Mouse (Mus musculus): ENCODE measurements around the gene Spred2. TPM values are rescaled to one million over a fixed set of nuclear protein-coding genes. Genes with fewer than 3 reads are reported as not detected.
A peak's percentile ranks its signal among the peaks of the same experiment; 100 is the strongest.

The Spred2 gene
- polyA plus RNA-seq, 1 experiment from 2014 or later, result 3.5 TPM

GRCm38 (mm10) chr11:19890700-19891406 lies 33.3 kb upstream of the Spred2 start:
- ATAC-seq (ENCODE audit: low FRiP score, low TSS enrichment), result no peak
- no peak overlapping the region for H3K4me2 ChIP-seq (replicated peaks; ENCODE audit: low read depth)

GRCm38 (mm10) chr11:19893233-19893632 lies 30.9 kb upstream of the Spred2 start:
- WGBS, result 90% methylated on average over 3 of the region's 3 CpGs
- TF ChIP-seq CTCF (IDR thresholded peaks at IDR 0.05; ENCODE audit: low read depth) (no peak), EP300 (optimal IDR thresholded peaks at IDR 0.05) (no peak)
- H3K4me2 ChIP-seq (replicated peaks; ENCODE audit: low read depth), result no peak overlapping the region
- no peak for ATAC-seq (ENCODE audit: low FRiP score, low TSS enrichment)
- DNase-seq (ENCODE audit: low spot score), result no peak
- no peak overlapping the region for H3K4me3 ChIP-seq (ENCODE audit: low read depth, low read length)
- H3K4me1 ChIP-seq (replicated peaks; ENCODE audit: control insufficient read depth, insufficient read depth), result no peaks in the 10 kb centered on the region
- no peaks in the 10 kb centered on the region for H3K27me3 ChIP-seq (ENCODE audit: control insufficient read depth, insufficient read depth, low read length)
- no peaks in the 10 kb centered on the region for H3K36me3 ChIP-seq (ENCODE audit: control insufficient read depth, insufficient read depth, low read length)
- no peak overlapping the region for H3K9ac ChIP-seq (ENCODE audit: low read length)
- no peak overlapping the region for H3K27ac ChIP-seq (replicated peaks)
- no peaks in the 10 kb centered on the region for H3K9me3 ChIP-seq (ENCODE audit: control insufficient read depth, low read length)

More at GRCm38 (mm10) chr11:19890700-19891406, 33.3 kb upstream of the Spred2 start:
- H3K4me3 ChIP-seq (ENCODE audit: low read depth, low read length), result no peak overlapping the region
- H3K9me3 ChIP-seq (ENCODE audit: control insufficient read depth, low read length), result no peaks in the 10 kb centered on the region
- DNase-seq (ENCODE audit: low spot score), result no peak
- no peaks in the 10 kb centered on the region for H3K27me3 ChIP-seq (ENCODE audit: control insufficient read depth, insufficient read depth, low read length)
- H3K36me3 ChIP-seq (ENCODE audit: control insufficient read depth, insufficient read depth, low read length), result no peaks in the 10 kb centered on the region
- H3K27ac ChIP-seq (replicated peaks), result no peak overlapping the region
- H3K4me1 ChIP-seq (replicated peaks; ENCODE audit: control insufficient read depth, insufficient read depth), result no peaks in the 10 kb centered on the region
- TF ChIP-seq CTCF (IDR thresholded peaks at IDR 0.05; ENCODE audit: low read depth) (no peak), EP300 (optimal IDR thresholded peaks at IDR 0.05) (no peak)
- WGBS, result 49% methylated on average over 6 of the region's 6 CpGs
- H3K9ac ChIP-seq (ENCODE audit: low read length), result no peak overlapping the region

GRCm38 (mm10) chr11:19899621-19900020 lies 24.6 kb upstream of the Spred2 start:
- Histone ChIP-seq H3K4me2 (replicated peaks; ENCODE audit: low read depth) (no peak overlapping the region), H3K9me3 (ENCODE audit: control insufficient read depth, low read length) (no peaks in the 10 kb centered on the region), H3K9ac (ENCODE audit: low read length) (no peak overlapping the region), H3K27me3 (ENCODE audit: control insufficient read depth, insufficient read depth, low read length) (no peaks in the 10 kb centered on the region), H3K36me3 (ENCODE audit: control insufficient read depth, insufficient read depth, low read length) (no peaks in the 10 kb centered on the region), H3K27ac (replicated peaks) (no peak overlapping the region), H3K4me1 (replicated peaks; ENCODE audit: control insufficient read depth, insufficient read depth) (no peaks in the 10 kb centered on the region), H3K4me3 (ENCODE audit: low read depth, low read length) (no peak overlapping the region)
- 67% methylated on average over 5 of the region's 5 CpGs for WGBS
- ATAC-seq (ENCODE audit: low FRiP score, low TSS enrichment), result no peak
- TF ChIP-seq CTCF (IDR thresholded peaks at IDR 0.05; ENCODE audit: low read depth) (no peak), EP300 (optimal IDR thresholded peaks at IDR 0.05) (no peak)
- DNase-seq (ENCODE audit: low spot score), result no peak

GRCm38 (mm10) chr11:19900712-19901111 lies 23.5 kb upstream of the Spred2 start:
- Histone ChIP-seq H3K4me3 (ENCODE audit: low read depth, low read length) (no peak overlapping the region), H3K36me3 (ENCODE audit: control insufficient read depth, insufficient read depth, low read length) (no peaks in the 10 kb centered on the region), H3K27me3 (ENCODE audit: control insufficient read depth, insufficient read depth, low read length) (no peaks in the 10 kb centered on the region), H3K27ac (replicated peaks) (no peak overlapping the region), H3K4me1 (replicated peaks; ENCODE audit: control insufficient read depth, insufficient read depth) (no peaks in the 10 kb centered on the region), H3K9ac (ENCODE audit: low read length) (no peak overlapping the region), H3K9me3 (ENCODE audit: control insufficient read depth, low read length) (no peaks in the 10 kb centered on the region), H3K4me2 (replicated peaks; ENCODE audit: low read depth) (no peak overlapping the region)
- no peak for DNase-seq (ENCODE audit: low spot score)
- WGBS, result 80% methylated on average over 4 of the region's 4 CpGs
- no peak for ATAC-seq (ENCODE audit: low FRiP score, low TSS enrichment)
- no peak for TF ChIP-seq CTCF (IDR thresholded peaks at IDR 0.05; ENCODE audit: low read depth)
- TF ChIP-seq EP300 (optimal IDR thresholded peaks at IDR 0.05), result no peak

GRCm38 (mm10) chr11:19911216-19911615 lies 13.0 kb upstream of the Spred2 start:
- no peak overlapping the region for H3K4me2 ChIP-seq (replicated peaks; ENCODE audit: low read depth)
- H3K27ac ChIP-seq (replicated peaks), result no peak overlapping the region
- DNase-seq (ENCODE audit: low spot score), result no peak
- no peak for ATAC-seq (ENCODE audit: low FRiP score, low TSS enrichment)
- no peaks in the 10 kb centered on the region for H3K27me3 ChIP-seq (ENCODE audit: control insufficient read depth, insufficient read depth, low read length)
- H3K36me3 ChIP-seq (ENCODE audit: control insufficient read depth, insufficient read depth, low read length), result no peaks in the 10 kb centered on the region
- H3K4me3 ChIP-seq (ENCODE audit: low read depth, low read length), result no peak overlapping the region
- TF ChIP-seq CTCF (IDR thresholded peaks at IDR 0.05; ENCODE audit: low read depth) (no peak), EP300 (optimal IDR thresholded peaks at IDR 0.05) (no peak)
- H3K4me1 ChIP-seq (replicated peaks; ENCODE audit: control insufficient read depth, insufficient read depth), result no peaks in the 10 kb centered on the region
- H3K9ac ChIP-seq (ENCODE audit: low read length), result no peak overlapping the region
- no peaks in the 10 kb centered on the region for H3K9me3 ChIP-seq (ENCODE audit: control insufficient read depth, low read length)
- WGBS, result 87% methylated on average over 3 of the region's 3 CpGs

- peak; percentile 92 for ATAC-seq (ENCODE audit: low FRiP score, low TSS enrichment)
- peak; percentile 73 for DNase-seq (ENCODE audit: low spot score)
- no peak overlapping the region for H3K9ac ChIP-seq (ENCODE audit: low read length)
- WGBS, result 53% methylated on average over 6 of the region's 6 CpGs
- H3K4me1 ChIP-seq (replicated peaks; ENCODE audit: control insufficient read depth, insufficient read depth), result no peaks in the 10 kb centered on the region
- H3K4me2 ChIP-seq (replicated peaks; ENCODE audit: low read depth), result no peak overlapping the region
- TF ChIP-seq EP300 (optimal IDR thresholded peaks at IDR 0.05) (no peak), CTCF (IDR thresholded peaks at IDR 0.05; ENCODE audit: low read depth) (no peak)
- H3K27ac ChIP-seq (replicated peaks), result no peak overlapping the region
- no peaks in the 10 kb centered on the region for H3K9me3 ChIP-seq (ENCODE audit: control insufficient read depth, low read length)
- H3K36me3 ChIP-seq (ENCODE audit: control insufficient read depth, insufficient read depth, low read length), result no peaks in the 10 kb centered on the region
- H3K4me3 ChIP-seq (ENCODE audit: low read depth, low read length), result no peak overlapping the region
- no peaks in the 10 kb centered on the region for H3K27me3 ChIP-seq (ENCODE audit: control insufficient read depth, insufficient read depth, low read length)
Measured at GRCm38 (mm10) chr11:19912179-19912578, 12.0 kb upstream of the Spred2 start.

Data from stomach, postnatal 0 days (tissue).